Mouse (Mus musculus): ENCODE measurements around the gene Pheta2. TPM values are rescaled to one million over a fixed set of nuclear protein-coding genes. Genes with fewer than 3 reads are reported as not detected.

Pheta2 gene
- total and polyA plus RNA-seq, 3 experiments, result 18.8 to 67.8 (median 42.2) TPM

GRCm38 (mm10) chr15:82307107-82307506, 31.6 kb upstream of the Pheta2 start:
- TF ChIP-seq TAL1 (conservative IDR thresholded peaks at IDR 0.05; ENCODE audit: low read depth, low read length), result no peak
- TF ChIP-seq GATA2 (IDR thresholded peaks at IDR 0.05; ENCODE audit: borderline replicate concordance, low read depth, low read length), result no peak
- TF ChIP-seq GATA1 (IDR thresholded peaks at IDR 0.05; ENCODE audit: borderline replicate concordance, low read length), result no peak
- TF ChIP-seq CTCF (IDR thresholded peaks at IDR 0.05; ENCODE audit: low read depth, low read length), result no peak
- no peak for TF ChIP-seq POLR2AphosphoS5 (IDR thresholded peaks at IDR 0.05; ENCODE audit: insufficient replicate concordance, low read depth, low read length)
- no peaks in the 10 kb centered on the region for H3K36me3 ChIP-seq (replicated peaks)
- no peak for ATAC-seq (ENCODE audit: extremely low read depth, insufficient number of reproducible peaks, low FRiP score, poor library complexity, severe bottlenecking)

GRCm38 (mm10) chr15:82308416-82308815, 30.3 kb upstream of the Pheta2 start:
- Histone ChIP-seq H3K27me3 (ENCODE audit: insufficient read depth, low read length) (peaks cover 41% of the 10 kb centered on the region), H3K9me3 (replicated peaks) (no peaks in the 10 kb centered on the region), H3K4me1 (ENCODE audit: insufficient read depth, low read depth, low read length) (no peaks in the 10 kb centered on the region), H3K4me3 (ENCODE audit: low read depth, low read length) (no peak overlapping the region), H3K36me3 (replicated peaks) (no peaks in the 10 kb centered on the region)
- TF ChIP-seq GATA2 (IDR thresholded peaks at IDR 0.05; ENCODE audit: borderline replicate concordance, low read depth, low read length) (no peak), GATA1 (IDR thresholded peaks at IDR 0.05; ENCODE audit: borderline replicate concordance, low read length) (no peak), TAL1 (conservative IDR thresholded peaks at IDR 0.05; ENCODE audit: low read depth, low read length) (no peak), CTCF (IDR thresholded peaks at IDR 0.05; ENCODE audit: low read depth, low read length) (no peak), POLR2AphosphoS5 (IDR thresholded peaks at IDR 0.05; ENCODE audit: insufficient replicate concordance, low read depth, low read length) (no peak)
- DNase-seq (ENCODE audit: low spot score), result no peak
- no peak for ATAC-seq (ENCODE audit: extremely low read depth, insufficient number of reproducible peaks, low FRiP score, poor library complexity, severe bottlenecking)

More at GRCm38 (mm10) chr15:82307107-82307506, 31.6 kb upstream of the Pheta2 start:
- Histone ChIP-seq H3K4me1 (ENCODE audit: insufficient read depth, low read depth, low read length) (no peaks in the 10 kb centered on the region), H3K27me3 (ENCODE audit: insufficient read depth, low read length) (peaks cover 38% of the 10 kb centered on the region), H3K4me3 (ENCODE audit: low read depth, low read length) (no peak overlapping the region), H3K9me3 (replicated peaks) (no peaks in the 10 kb centered on the region)
- DNase-seq (ENCODE audit: low spot score), result no peak

- H3K4me1 ChIP-seq (ENCODE audit: insufficient read depth, low read depth, low read length), result peaks cover 6% of the 10 kb centered on the region
- ATAC-seq (ENCODE audit: extremely low read depth, insufficient number of reproducible peaks, low FRiP score, poor library complexity, severe bottlenecking) (no peak), DNase-seq (ENCODE audit: low spot score) (no peak)
- no peak overlapping the region for H3K4me3 ChIP-seq (ENCODE audit: low read depth, low read length)
- H3K9me3 ChIP-seq (replicated peaks), result peaks cover 3% of the 10 kb centered on the region; the same call in 1 of the 2 replicates
- no peaks in the 10 kb centered on the region for H3K36me3 ChIP-seq (replicated peaks)
- no peak for TF ChIP-seq CTCF (IDR thresholded peaks at IDR 0.05; ENCODE audit: low read depth, low read length)
- peaks cover 29% of the 10 kb centered on the region for H3K27me3 ChIP-seq (ENCODE audit: insufficient read depth, low read length)
Observed at GRCm38 (mm10) chr15:82317839-82318238, 20.9 kb upstream of the Pheta2 start.

- TF ChIP-seq GATA1 (IDR thresholded peaks at IDR 0.05; ENCODE audit: borderline replicate concordance, low read length) (no peak), TAL1 (conservative IDR thresholded peaks at IDR 0.05; ENCODE audit: low read depth, low read length) (no peak), POLR2AphosphoS5 (IDR thresholded peaks at IDR 0.05; ENCODE audit: insufficient replicate concordance, low read depth, low read length) (no peak), CTCF (IDR thresholded peaks at IDR 0.05; ENCODE audit: low read depth, low read length) (no peak), GATA2 (IDR thresholded peaks at IDR 0.05; ENCODE audit: borderline replicate concordance, low read depth, low read length) (no peak)
- ATAC-seq (ENCODE audit: extremely low read depth, insufficient number of reproducible peaks, low FRiP score, poor library complexity, severe bottlenecking) (no peak), DNase-seq (ENCODE audit: low spot score) (no peak)
- Histone ChIP-seq H3K27me3 (ENCODE audit: insufficient read depth, low read length) (peaks cover 30% of the 10 kb centered on the region), H3K4me1 (ENCODE audit: insufficient read depth, low read depth, low read length) (peaks cover 12% of the 10 kb centered on the region), H3K4me3 (ENCODE audit: low read depth, low read length) (no peak overlapping the region), H3K9me3 (replicated peaks) (peaks cover 3% of the 10 kb centered on the region; the same call in 1 of the 2 replicates), H3K36me3 (replicated peaks) (no peaks in the 10 kb centered on the region)
Observed at GRCm38 (mm10) chr15:82319613-82320012, 19.1 kb upstream of the Pheta2 start.

GRCm38 (mm10) chr15:82322195-82322594, 16.5 kb upstream of the Pheta2 start:
- Histone ChIP-seq H3K4me1 (ENCODE audit: insufficient read depth, low read depth, low read length) (peaks cover 15% of the 10 kb centered on the region), H3K9me3 (replicated peaks) (peaks cover 3% of the 10 kb centered on the region; the same call in 1 of the 2 replicates), H3K36me3 (replicated peaks) (no peaks in the 10 kb centered on the region), H3K4me3 (ENCODE audit: low read depth, low read length) (no peak overlapping the region), H3K27me3 (ENCODE audit: insufficient read depth, low read length) (peaks cover 16% of the 10 kb centered on the region)
- no peak for DNase-seq (ENCODE audit: low spot score)
- TF ChIP-seq POLR2AphosphoS5 (IDR thresholded peaks at IDR 0.05; ENCODE audit: insufficient replicate concordance, low read depth, low read length), result no peak
- TF ChIP-seq TAL1 (conservative IDR thresholded peaks at IDR 0.05; ENCODE audit: low read depth, low read length), result no peak
- no peak for TF ChIP-seq GATA1 (IDR thresholded peaks at IDR 0.05; ENCODE audit: borderline replicate concordance, low read length)
- TF ChIP-seq CTCF (IDR thresholded peaks at IDR 0.05; ENCODE audit: low read depth, low read length), result no peak
- TF ChIP-seq GATA2 (IDR thresholded peaks at IDR 0.05; ENCODE audit: borderline replicate concordance, low read depth, low read length), result no peak
- ATAC-seq (ENCODE audit: extremely low read depth, insufficient number of reproducible peaks, low FRiP score, poor library complexity, severe bottlenecking), result no peak

- Histone ChIP-seq H3K36me3 (replicated peaks) (peaks cover 21% of the 10 kb centered on the region), H3K4me1 (ENCODE audit: insufficient read depth, low read depth, low read length) (peaks cover 16% of the 10 kb centered on the region; the same call in 1 of the 2 replicates), H3K9me3 (replicated peaks) (peaks cover 3% of the 10 kb centered on the region; the same call in 1 of the 2 replicates), H3K27me3 (ENCODE audit: insufficient read depth, low read length) (peaks cover 16% of the 10 kb centered on the region), H3K4me3 (ENCODE audit: low read depth, low read length) (no peak overlapping the region)
- ATAC-seq (ENCODE audit: extremely low read depth, insufficient number of reproducible peaks, low FRiP score, poor library complexity, severe bottlenecking) (no peak), DNase-seq (ENCODE audit: low spot score) (no peak)
- TF ChIP-seq GATA1 (IDR thresholded peaks at IDR 0.05; ENCODE audit: borderline replicate concordance, low read length), result no peak
- no peak for TF ChIP-seq POLR2AphosphoS5 (IDR thresholded peaks at IDR 0.05; ENCODE audit: insufficient replicate concordance, low read depth, low read length)
- TF ChIP-seq CTCF (IDR thresholded peaks at IDR 0.05; ENCODE audit: low read depth, low read length), result no peak
- TF ChIP-seq TAL1 (conservative IDR thresholded peaks at IDR 0.05; ENCODE audit: low read depth, low read length), result no peak
- no peak for TF ChIP-seq GATA2 (IDR thresholded peaks at IDR 0.05; ENCODE audit: borderline replicate concordance, low read depth, low read length)
Observed at GRCm38 (mm10) chr15:82325382-82325781, 13.4 kb upstream of the Pheta2 start.

Measured in G1E (cell line).